Mouse (Mus musculus): ENCODE measurements around the gene Camsap3.

DNA sequence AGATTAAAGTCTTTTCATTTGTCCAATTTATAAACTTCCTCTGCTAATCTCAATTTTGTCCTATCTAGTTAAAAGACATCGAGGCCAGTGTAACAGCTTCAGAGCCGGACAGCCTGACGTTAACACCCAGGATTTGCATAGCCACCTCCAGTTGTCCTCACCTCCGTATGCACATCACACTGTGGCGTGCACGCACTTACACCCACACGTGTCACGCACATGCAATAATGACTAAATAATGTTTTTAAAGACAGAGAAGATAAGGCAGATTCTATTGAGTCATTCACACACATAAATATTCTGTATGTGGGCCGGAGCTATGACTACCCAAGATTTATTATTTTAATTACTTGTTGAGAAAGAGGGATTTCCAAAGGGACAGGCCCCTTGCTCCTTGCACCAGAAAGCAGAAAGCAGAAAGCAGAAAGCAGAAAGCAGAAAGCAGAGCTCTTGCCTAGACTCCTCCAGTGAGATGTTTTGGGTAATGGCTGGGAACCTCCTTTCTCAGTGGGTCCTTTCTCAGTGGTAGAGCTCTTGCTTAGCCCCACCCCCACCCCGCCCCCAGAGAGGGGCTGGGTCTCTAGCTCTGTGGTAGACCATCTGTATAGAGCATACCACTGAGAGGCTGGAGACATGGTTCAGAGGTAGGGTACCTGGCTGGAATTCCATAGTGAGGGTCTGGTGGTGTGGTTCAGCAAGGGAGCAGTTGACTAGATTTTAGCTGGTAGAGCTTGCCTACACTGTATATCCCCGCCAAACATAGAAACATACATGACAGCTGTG lies 67.8 kb downstream of the Camsap3 start:
- TF ChIP-seq EP300 (IDR thresholded peaks at IDR 0.05; ENCODE audit: insufficient read depth, low read depth, low read length) (no peak), POLR2A (IDR thresholded peaks at IDR 0.05; ENCODE audit: insufficient read depth, low read length) (no peak)
